Mouse (Mus musculus): Measurements from ENCODE around the gene Pik3r4.
"Not testable (repeated sequence)": the region's sequence is repeated elsewhere in the genome, so short reads cannot be mapped to it uniquely, and the experiment has no call there.

The Pik3r4 gene

DNA sequence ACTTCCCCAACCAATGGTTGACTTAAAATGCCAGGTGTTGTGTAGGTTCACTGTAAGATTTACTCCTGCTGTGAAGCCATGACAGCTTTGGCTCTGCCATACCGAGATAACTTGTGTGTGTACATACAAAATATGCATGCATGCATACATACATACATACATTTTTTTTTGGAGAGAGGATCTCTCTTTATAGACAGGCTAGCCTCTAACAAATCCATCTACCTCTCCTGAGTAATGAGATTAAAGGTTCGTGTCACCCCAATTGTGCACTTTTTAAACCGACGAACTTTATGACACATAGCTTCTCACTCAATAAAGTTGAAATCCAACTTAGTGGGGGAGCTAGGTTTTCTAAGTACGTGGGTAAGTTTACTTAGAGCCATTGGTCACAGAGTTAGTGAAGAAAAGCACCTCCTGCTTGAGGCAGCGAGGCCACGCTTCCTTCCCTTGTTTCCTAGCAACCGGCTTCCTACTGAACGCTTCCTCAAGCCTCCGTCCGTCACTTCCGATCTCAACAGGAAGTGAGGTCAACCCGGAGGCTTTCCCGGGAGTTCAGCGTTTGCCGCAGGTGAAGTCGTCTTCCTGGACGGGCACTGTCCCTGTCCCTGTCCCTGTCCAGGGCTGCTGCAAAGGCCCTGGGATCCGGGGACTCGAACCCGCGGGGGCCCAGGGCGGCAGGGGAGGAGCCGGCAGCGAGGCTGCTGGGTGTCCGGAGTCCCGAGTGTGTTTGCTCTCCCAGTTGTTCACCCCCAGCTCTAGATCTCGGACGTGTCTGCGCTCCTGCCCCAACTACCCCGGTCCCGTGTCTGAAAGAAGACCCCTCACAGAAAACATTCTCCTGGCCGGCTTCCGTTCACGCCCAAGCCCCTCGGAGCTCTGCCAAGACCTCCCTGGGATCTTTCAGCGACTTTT, at the start of gene Pik3r4:
Gene Pik3r4, plus strand, starts transcription at position 519 of the 912 bp plus-strand sequence.
- peak; percentile 89 for DNase-seq

DNA sequence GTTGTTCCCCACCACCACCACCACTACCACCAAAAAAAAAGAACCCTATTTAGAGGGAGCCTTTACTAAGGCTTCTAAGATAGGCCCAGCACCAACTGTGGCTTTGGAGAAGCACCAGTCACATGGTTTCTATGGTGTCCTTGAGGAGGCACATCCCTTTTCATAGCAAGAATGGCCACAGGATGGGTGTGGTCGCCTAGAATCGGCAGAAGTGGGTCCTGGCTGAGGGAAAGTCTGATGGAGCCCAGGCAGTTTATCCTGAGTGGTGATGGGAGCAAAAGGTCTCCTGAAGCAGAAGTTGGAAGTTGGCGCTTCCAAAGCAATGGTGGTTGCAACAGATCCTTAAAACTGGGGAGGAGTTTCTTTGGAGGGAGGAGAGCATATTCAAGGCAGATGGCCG, 43.9 kb upstream of the Pik3r4 start:
- DNase-seq, result no peak

DNA sequence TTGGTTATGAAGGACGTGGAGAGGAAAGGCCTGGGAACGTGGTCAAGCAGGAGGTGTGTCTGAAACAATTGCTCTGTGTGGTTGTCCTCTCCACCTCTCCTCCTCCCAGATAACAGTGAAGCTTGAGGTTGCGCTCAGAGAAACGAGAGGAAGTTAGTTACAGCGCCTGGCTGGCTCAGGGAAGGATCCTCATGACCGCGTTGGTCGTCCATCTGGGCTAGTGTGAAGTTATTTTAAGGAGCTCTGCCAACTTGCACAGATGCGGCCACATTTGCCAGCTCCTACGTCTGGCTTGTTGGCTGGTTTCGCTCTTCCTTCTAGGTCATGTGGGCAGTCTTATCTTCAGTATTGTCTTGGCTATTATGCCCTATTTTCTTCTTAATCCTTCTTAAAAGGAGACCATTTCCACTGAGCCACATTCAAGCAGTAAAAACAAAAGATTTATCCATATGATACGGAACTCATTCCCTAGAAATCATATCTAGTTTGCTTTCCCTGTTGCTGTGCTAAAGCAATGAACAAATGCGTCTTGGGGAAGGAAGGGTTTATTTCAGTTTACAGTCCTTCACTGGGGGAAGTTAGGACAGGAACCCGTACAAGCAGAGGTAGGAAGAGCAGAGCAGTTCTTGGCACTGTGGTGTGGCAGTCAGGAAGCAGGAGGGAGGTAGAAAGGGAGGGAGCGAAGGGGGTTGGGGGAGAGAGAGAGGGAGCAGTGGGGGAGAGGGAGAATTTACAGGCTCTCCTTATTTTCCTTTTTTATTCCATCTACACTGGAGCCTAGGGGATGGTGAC, 30.6 kb upstream of the Pik3r4 start:
- peak; percentile 18 for DNase-seq

DNA sequence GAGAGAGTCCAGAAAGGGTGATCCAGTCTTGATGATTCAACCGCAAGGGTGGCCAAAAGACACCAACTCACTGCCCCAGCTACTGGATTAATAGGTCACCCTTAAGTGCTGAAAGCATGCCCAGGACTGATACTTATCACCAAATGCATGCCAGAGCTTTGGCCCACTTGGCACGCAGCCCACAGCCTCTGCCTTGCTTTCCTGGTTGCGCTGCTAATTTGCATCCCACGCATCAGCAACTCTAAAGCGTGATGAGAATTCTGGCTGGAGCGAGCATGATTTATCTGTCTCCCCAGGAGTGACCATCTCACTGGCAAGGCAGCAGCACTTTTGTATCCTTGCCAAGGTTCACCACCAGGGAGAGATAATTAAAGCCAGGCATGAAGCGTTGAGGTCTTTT, 29.9 kb upstream of the Pik3r4 start:
- peak; percentile 60 for DNase-seq

DNA sequence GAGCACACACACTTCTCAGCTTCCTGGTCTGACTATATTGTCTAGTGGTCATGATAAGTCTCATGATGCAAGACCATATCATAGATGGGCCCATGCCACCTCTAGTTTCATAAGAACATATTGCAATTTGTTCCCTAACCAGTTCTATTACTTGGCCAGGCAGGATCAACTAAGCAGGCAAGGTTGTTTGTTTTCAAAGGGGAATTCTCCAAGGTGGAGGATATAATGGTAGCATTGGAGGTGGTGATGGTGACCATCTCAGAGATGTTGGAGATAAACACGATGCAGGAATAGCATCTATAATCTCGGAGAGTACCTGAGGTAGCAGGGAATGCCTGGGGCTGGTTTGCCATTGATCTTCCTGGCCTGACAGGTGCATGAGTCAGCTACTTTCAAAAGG, 26.8 kb upstream of the Pik3r4 start:
- no peak for DNase-seq

DNA sequence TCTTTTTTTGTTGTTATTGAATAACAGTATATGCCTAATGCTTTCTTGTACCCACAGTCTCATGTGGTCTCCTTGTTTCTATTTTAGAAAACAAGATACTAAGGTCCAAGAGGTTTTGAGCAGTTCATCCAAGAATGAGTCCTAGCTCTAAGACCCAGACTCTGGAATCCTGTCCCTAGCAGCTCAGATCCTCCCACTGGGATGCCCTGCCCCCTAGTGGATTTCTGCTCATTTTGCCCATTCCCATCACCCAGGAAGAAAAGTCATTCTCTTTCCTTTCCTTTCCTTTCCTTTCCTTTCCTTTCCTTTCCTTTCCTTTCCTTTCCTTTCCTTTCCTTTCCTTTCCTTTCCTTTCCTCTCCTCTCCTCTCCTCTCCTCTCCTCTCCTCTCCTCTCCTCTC, 25.5 kb upstream of the Pik3r4 start:
- DNase-seq, result peak; percentile 23

DNA sequence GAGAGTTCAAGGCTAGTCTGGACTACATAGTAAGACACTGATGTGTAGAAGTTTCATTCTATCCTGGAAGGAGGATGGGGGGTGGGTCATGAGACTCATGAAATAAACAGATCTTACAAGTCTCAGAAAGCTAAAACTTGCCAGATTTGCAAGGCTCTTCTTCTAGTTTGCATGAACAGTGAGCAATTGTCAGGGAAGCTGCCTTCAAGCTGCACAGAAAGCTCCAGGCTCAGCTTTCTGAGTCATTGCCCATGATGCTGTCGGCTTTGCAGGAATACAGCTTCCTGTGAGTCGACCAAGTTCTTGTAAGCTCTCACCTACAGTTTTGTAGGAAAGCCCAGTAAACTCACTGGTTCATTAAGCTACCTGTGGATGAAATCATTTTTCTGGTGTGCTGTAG, 8.8 kb upstream of the Pik3r4 start:
- DNase-seq, result no peak

DNA sequence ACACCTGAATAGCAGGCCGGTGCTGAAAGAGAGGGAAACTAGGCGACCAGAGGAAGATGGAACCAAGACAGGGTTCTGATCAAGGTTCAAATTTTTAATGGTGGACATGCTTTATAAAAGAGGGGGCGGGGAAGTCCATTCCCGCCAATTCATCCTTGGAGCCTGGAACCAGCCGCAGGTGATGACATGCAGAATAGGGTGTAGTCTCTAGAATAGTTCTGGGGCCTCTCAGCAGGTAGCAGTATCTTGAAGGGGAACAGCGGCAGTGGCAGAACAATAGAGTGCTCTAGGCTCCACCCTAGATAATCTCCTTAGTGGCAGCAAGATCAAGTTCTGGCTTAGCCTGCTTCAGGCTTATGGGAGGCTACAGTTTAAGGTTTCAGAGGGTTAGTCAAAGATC, 1.4 kb upstream of the Pik3r4 start:
- not testable (repeated sequence) for DNase-seq

DNA sequence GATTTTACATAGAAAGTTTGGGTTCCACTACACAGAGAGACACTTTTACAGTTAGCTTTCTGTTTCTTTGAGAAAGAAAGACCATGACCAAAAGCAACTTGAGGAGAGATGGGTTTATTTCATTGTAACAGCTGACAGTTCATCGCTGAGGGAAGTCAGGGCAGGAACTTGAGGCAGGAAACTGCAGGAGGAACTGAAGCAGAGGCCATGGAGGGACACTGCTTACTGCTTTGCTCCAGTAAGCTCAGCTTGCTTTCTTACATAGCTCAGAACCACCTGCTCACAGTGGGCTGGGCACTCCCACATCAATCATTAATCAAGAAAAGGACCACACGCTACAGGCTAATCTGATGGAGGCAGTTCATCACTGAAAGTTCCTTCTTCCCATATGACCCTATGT, 13.4 kb downstream of the Pik3r4 start:
- no peak for DNase-seq

DNA sequence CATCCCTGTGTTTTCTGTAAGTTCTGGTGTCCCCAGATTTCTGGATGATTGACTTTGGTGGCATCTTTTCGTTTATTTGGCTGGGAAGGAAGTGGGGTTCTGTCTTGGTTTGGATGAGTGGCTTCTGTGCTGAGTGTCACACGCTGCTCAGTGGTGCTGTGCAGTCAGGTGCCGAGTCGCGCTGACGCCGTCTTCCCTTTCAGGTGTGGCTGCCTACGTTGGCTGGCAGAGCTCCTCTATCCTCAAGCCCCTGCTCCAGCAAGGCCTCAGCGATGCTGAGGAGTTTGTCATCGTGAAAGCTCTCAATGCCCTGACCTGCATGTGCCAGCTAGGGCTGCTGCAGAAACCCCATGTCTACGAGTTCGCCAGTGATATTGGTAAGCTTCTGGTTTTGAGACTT, 15.4 kb downstream of the Pik3r4 start:
- DNase-seq, result no peak

DNA sequence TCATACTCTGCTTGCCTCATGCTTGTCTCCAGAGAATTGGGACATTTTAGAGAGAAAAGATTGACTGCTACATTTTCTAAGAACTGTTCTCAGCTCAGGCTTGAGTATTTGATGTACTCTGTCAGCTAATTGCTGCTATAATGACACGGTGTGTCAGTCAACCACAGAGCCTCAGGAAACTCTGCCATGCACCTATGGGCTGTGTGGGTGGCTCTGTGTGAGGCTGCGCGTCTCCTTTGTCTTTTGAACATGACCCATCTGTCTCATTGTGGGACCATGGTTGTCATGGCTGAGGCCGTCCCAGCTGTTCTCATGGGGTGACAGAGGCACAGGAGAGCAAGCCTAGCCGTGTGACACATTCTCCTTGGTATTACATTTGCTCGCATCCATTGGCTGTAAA, 17.1 kb downstream of the Pik3r4 start:
- no peak for DNase-seq

DNA sequence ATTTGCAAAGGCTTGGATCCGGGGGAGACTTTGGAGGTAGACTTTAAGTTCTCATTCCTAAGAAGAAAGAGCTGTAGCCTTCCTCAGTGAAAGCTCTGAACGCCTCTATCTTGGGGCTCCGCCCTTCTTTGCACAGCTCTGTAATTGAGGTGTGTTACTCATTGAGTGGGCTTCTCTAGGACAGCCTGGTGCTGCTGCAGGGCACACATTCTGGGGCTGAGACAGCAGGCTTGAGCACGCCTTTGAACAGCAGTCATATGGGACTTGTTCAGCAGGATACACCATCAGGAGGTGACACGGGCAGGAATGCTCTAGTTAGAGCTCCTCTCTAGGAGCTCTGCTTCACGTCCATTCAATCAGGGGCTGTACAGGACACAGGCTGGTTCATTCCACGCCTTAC, 22.5 kb downstream of the Pik3r4 start:
- no peak for DNase-seq

DNA sequence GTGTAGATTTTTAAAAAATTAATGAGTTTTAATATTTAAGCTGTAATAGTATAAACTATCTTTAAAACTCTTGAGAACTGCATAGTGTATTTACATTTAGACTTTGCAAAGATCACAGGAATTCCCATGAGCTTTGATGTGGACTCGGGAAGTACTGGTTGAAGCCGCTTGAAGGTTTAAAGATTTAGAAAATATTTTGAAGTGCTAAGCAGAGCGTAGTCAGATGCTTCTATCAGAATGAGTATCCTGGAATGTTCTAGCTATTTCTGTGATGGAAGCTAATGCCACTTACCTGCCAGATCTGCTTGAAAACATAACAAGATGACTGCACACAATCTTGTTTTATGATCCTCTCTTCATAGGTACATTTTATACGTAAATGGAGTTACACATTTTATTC, 28.1 kb downstream of the Pik3r4 start:
- DNase-seq, result no peak

DNA sequence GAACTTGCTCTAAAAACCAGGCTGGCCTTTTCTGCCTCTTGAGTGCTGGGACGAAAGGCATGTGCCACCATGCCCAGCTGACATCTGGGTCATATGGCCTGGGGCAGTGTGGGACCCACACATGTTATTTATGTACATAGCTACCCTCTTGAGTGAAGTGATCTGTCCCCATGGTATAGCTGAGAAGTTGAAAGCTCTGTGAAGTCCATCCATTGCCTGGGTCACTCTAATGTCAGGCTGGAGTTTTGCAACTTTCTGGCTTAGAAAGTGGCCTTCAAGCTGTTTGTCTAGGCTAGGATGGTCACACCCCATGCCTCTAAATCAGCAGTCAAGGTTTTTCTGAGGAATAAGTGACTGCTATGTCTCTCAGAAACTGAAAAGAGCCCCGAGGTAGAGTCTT, 29.3 kb downstream of the Pik3r4 start:
- DNase-seq, result no peak

DNA sequence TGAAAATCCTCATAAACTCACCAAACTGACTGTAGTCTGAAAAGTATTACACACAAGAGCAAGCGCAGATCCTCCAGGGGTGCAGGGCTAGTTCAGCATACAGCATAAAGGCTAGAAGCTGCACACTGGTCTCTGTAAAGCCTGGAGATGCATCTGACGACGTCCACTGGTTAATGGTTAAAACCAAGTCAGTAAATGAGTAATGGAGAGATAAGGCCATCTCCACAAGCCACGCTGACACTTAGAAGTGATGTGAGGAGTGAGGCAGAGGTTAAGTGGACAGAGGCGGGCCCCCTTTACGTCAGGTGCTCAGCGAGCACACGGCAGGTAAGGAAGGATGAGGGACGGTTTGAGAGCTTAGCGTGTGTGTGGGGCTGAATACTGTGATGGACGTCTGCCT, 33.2 kb downstream of the Pik3r4 start:
- no peak for DNase-seq

DNA sequence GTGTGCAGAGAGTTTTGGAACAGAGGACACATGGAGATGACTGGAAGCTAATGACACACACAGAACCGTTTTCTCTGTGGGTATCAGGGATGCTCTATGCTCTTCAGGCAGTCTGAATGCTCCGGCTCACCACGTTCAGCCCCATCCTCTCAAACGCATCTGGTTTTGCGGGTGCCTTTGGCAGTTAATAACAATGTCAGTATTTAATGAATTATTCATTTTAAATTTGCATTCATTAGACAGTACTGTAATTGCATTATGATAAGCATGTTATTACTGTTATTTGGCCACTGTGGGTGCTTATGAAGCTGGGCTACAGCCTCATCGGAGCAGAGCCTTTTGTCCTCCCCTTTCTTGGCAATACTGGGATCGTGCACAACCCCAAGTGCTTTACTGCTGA, 38.6 kb downstream of the Pik3r4 start:
- no peak for DNase-seq

DNA sequence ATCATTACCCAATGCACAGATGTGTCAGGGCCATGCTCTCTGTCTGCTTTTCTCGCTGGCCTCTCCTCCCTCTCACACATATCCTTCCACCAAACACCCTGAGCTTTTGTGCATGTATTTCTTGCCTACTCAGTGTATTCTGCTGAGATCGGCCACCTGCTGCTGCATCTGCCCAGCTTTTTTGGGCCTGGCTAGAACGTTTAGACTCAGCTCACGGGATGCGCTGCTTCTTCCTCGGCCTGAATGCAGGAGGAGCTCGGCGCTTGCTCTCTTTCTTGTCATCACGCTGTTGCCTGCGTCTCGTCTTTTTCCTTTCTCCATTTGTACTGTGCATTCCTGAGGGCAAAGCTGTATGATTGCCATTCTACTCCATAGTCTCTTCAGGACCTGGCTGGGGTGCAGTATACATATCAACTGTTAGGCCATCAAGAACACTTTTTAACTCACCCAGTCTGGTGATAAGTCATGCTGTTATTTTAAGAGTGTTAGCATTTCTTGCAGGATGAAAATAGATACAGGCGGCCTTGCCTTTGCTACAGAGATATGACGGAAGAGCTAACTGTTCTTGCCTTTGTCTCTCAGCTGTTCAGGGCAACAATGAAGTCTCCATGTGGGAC, 41.9 kb downstream of the Pik3r4 start:
- no peak for DNase-seq

DNA sequence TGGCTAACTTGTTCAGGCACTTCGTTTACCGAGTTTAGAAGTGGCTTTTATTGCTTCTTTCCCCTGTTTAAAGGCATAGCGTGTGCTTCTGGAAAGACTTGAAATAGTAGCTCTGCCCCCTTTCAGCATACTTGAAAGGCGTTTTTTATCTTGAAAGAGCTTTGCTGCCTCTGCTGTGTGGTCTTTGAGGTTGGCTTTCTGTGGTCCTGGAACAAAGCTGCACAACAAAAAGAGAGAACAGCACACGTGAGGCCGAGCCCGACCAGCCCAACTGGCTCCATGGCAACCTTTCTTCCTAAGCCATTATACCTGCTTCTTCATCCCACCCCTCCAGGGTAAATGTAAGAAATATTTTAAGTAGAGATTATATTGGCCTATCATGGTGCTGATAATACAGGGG, 46.7 kb downstream of the Pik3r4 start:
- DNase-seq, result no peak

DNA sequence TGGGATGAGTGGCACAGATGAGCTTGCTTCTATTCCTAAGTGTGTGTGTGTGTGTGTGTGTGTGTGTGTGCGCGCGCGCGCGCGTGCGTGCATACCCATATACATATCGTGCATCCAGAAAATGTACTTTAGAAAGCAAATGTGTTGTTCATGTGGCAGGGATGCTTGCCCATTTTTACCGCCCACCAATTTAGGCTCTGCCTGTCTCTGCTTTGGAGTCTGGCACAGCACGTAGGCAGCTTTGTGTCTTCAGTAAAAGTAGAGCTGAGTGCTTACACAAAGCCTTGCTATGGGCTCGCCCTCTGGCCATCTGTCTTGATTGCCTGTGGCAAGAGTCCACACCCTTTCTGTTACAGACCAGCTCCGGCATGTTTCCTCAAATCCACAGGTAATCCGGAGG, 49.7 kb downstream of the Pik3r4 start:
- DNase-seq, result no peak

DNA sequence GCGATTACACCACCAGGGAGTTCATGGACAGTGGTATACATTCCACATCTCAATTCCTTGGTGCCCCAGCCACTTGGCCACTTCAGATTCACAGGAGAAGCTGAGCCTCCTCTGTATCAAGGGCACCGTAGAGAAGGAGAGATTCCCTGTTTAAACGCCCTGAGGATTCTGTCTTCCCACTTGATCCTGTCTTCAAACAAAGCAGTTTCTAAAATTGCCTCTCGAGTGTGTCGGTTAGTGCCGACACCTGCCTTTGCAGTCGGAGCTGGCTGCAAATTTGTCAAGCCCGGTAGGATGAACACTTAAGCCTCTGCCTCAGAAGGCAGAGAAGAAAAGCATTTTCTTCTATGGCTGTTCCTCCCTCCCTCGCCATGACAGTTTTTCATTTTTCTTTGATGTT, 50.3 kb downstream of the Pik3r4 start:
- no peak for DNase-seq

DNA sequence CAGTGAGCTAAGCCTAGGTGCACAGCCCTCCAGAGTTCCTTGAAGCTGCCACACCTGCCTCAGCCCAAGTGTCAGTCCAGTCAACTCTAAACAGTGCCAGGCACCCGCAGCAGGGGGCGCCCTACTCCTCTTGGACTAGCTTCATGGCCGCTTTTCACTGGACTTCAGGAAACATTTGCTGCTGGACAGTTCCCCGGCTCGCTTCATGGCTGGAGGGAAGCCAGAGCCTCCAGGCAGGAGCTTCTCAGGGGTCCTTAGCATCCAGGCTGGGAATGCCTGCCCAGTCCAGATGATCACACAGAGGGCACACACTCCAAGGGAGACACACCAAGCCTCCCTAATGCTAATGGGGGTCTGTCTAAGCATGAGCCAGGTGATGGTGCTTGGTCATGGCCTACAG, 51.1 kb downstream of the Pik3r4 start:
- peak; percentile 25 for DNase-seq

DNA sequence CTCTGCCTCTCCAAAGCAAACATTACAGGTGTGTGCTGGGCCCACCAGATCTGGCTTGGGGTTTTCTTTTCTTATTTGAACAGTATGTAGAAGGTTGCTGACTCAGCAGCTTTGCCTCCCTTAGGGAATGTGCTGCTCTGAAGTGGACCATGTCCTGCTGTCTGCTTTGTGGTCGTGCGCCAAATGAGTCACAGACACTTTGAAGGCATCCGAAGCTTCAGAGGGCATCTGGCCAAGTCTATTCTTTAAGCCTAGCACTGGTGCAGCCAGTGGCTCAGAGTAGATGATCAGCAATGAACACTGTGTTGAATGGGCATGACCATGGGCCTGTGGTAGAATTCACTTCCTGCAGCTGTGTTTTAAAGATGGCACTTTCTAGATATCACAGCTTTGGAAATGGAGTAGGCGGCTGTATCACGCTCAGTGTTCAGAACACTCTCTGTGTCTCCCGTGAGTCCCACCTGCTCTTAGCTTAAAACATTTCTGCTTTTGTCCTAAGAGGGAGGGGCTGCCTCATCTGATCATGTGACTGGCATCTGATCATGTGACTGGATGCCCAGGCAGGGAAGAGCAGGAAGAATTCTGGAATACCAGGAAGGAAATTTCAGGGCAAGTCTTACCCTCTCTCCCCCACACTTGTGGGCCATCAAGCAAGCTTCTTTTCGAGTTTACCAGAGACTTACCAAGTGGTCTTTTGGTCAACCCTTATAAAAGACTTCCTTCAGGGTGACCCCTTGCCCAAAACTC, 54.2 kb downstream of the Pik3r4 start:
- no peak for DNase-seq

DNA sequence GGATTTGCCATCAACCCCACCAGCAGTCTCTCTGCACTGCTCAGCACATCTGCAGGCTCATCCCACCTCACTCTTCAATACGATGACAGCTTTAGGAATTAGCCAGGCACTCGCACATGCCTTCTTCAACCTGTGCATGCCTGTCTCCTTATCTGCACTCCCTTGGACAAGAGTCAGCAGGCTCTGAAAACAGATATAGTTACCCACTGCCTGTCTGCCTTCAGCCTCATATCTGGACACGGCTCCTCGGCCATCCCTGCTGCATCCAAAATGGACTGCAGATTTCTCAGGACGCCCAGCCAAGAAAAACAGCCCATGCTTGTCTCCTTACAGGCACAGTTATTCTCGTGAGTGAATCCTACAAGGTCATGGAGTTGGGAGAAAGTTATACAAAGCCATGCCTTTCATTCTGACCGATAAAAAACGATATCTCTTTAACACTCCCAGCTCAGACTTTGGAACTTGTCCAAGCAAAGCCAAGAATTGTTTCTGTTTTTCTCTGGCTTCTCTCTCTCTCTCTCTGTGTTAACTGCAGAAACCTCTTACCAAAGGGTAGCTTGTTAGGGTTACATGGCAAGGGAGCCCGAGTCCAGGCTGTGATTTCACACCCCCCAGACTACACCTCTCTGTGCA, 55.1 kb downstream of the Pik3r4 start:
- no peak for DNase-seq
